Mouse (Mus musculus) layer of hippocampus, postnatal 10 days (tissue): ENCODE results near the gene Ism2. TPM values are rescaled to one million over a fixed set of nuclear protein-coding genes. Genes with fewer than 3 reads are reported as not detected.
"Not testable (repeated sequence)": the region's sequence is repeated elsewhere in the genome, so short reads cannot be mapped to it uniquely, and the experiment has no call there.

Experiments used
- DNase-seq, 2 experiments: peaks; one replicate each; pipeline ENCODE4 v3.0.0; 2021; ENCODE audit warnings: low spot score in 2 of 2
- total RNA-seq, 2 experiments: library from RNA; stranded (reverse); gene quantifications; 2 replicates each; pipeline ENCODE4 v1.2.3; 2021

Ism2 gene
- total RNA-seq, 2 experiments from 2014 or later, result 0.55 to 0.62 TPM

- DNase-seq, result no peak
Observed at GRCm38 (mm10) chr12:87289100-87289499, 10.4 kb downstream of the Ism2 start.

- no peak for DNase-seq
Observed at GRCm38 (mm10) chr12:87284726-87285125, 14.8 kb downstream of the Ism2 start.

- no peak for DNase-seq
Observed at GRCm38 (mm10) chr12:87284268-87284667, 15.2 kb downstream of the Ism2 start.

- DNase-seq, result no peak
Observed at GRCm38 (mm10) chr12:87283706-87284105, 15.8 kb downstream of the Ism2 start.

GRCm38 (mm10) chr12:87282743-87283142, 16.8 kb downstream of the Ism2 start:
- DNase-seq, result no peak

GRCm38 (mm10) chr12:87281766-87282165, 17.7 kb downstream of the Ism2 start:
- no peak for DNase-seq

- no peak for DNase-seq
Observed at GRCm38 (mm10) chr12:87279879-87280278, 19.6 kb downstream of the Ism2 start.

- no peak for DNase-seq
Observed at GRCm38 (mm10) chr12:87279350-87279749, 20.2 kb downstream of the Ism2 start.

GRCm38 (mm10) chr12:87278118-87278730, 21.3 kb downstream of the Ism2 start:
- no peak for DNase-seq

- not testable (repeated sequence) for DNase-seq
Observed at GRCm38 (mm10) chr12:87277251-87277650, 22.3 kb downstream of the Ism2 start.

GRCm38 (mm10) chr12:87274853-87275831, 24.4 kb downstream of the Ism2 start:
- DNase-seq, result no peak

- DNase-seq, result peak; percentile 23 to 52
Observed at GRCm38 (mm10) chr12:87267682-87268081, 31.8 kb downstream of the Ism2 start.

- DNase-seq, result no peak
Observed at GRCm38 (mm10) chr12:87266827-87267603, 32.5 kb downstream of the Ism2 start.

GRCm38 (mm10) chr12:87266108-87266826, 33.2 kb downstream of the Ism2 start, which contains the start of the genes Vipas39 and Ahsa1:
Gene Vipas39, minus strand, starts transcription at chr12:87266256.
Gene Ahsa1, plus strand, starts transcription at chr12:87266479.
- DNase-seq, result peak; percentile 81 to 84

GRCm38 (mm10) chr12:87265444-87265843, 34.1 kb downstream of the Ism2 start:
- DNase-seq, result no peak

GRCm38 (mm10) chr12:87260562-87260961, 38.9 kb downstream of the Ism2 start:
- no peak for DNase-seq

GRCm38 (mm10) chr12:87256629-87257028, 42.9 kb downstream of the Ism2 start:
- no peak for DNase-seq

GRCm38 (mm10) chr12:87253878-87254277, 45.6 kb downstream of the Ism2 start:
- DNase-seq, result no peak

- no peak for DNase-seq
Observed at GRCm38 (mm10) chr12:87250161-87250560, 49.3 kb downstream of the Ism2 start.

- no peak for DNase-seq
Observed at GRCm38 (mm10) chr12:87238632-87239031, 60.9 kb downstream of the Ism2 start, which contains the start of gene Noxred1. Gene Noxred1, minus strand, starts transcription at chr12:87238732.
